ENCODE assay signal across 8 mouse cellular contexts in genomic region chr11:101464211-101465100, GRCm38 (mm10). TPM values are rescaled to one million over a fixed set of nuclear protein-coding genes. Genes with fewer than 3 reads are reported as not detected.
A peak's percentile ranks its signal among the peaks of the same experiment; 100 is the strongest.
DNase-seq lines count a peak whose midpoint lies in the region; ATAC-seq lines count a peak whose summit lies in the region.

Gene Rnd2, plus strand, starts transcription at chr11:101464999.

- peak within 1 kb of the TSS; percentile 92 for H3K4me3 ChIP-seq in heart, embryonic 13.5 days

- no peaks in the 10 kb centered on the region for H3K27me3 ChIP-seq in heart, embryonic 13.5 days (replicated peaks)

- H3K4me2 ChIP-seq in heart, embryonic 13.5 days = peak within 1 kb of the TSS; percentile 93

- no peaks in the 10 kb centered on the region for H3K9me3 ChIP-seq in heart, embryonic 13.5 days

- peak within 1 kb of the TSS; percentile 87 for H3K27ac ChIP-seq in heart, embryonic 13.5 days (replicated peaks)

- peak within 1 kb of the TSS; percentile 91 for H3K9ac ChIP-seq in heart, embryonic 13.5 days

- ATAC-seq in heart, embryonic 13.5 days (ENCODE audit: extremely low read depth, insufficient number of reproducible peaks, low FRiP score, low TSS enrichment) = no peak

- peaks cover 35% of the 10 kb centered on the region for H3K36me3 ChIP-seq in heart, embryonic 13.5 days

- WGBS in heart, embryonic 13.5 days = 12% methylated on average over 12 of the region's 12 CpGs

- no peak for DNase-seq in layer of hippocampus, adult 8-10 months (ENCODE audit: low spot score in 2 of 2)
- DNase-seq in layer of hippocampus, adult 9-11 months = no peak
- peak; percentile 75 for DNase-seq in adrenal gland, adult 2 months
- DNase-seq in layer of hippocampus, postnatal 14 days (ENCODE audit: low spot score in 2 of 2) = no peak
- peak; percentile 75 for DNase-seq in lung, postnatal 36 days
- DNase-seq in spleen, postnatal 14 days (ENCODE audit: low spot score in 2 of 2) = no peak
- DNase-seq in frontal cortex, postnatal 10 days (ENCODE audit: low spot score in 2 of 2) = no peak

- peaks cover 57% of the 10 kb centered on the region for H3K4me1 ChIP-seq in heart, embryonic 13.5 days

RNA-seq across cellular contexts. Expression of gene Rnd2, which starts in this region (rescaled TPM):
- 100 to 1,000 TPM; 109 to 121 (median 110) TPM for total RNA-seq in layer of hippocampus, adult 8-10 months (2022)
- total RNA-seq in adrenal gland, adult 2 months (2021) = 10 to 100 TPM in 1 of 2 experiments, 1 to 10 TPM in 1; 6.0 to 12.9 TPM
- polyA plus RNA-seq in adrenal gland, adult 2 months (2012; rRNA removed) = 6.0 and 11.3 TPM in 2 replicates
- polyA plus RNA-seq in heart, embryonic 13.5 days (2015; fragmentation: Nextera tagmentation; extraction: Ambion mirVana) = 23.5 and 26.4 TPM in 2 replicates
- 100 to 1,000 TPM; 210 to 231 TPM for total RNA-seq in layer of hippocampus, postnatal 14 days (2021)

Comparison
In these comparisons a context has a peak if more than half of its experiments do, and no peak if none do; other contexts are left out.
1. RNA of gene Rnd2 (total RNA-seq): 210 to 231 TPM in layer of hippocampus, postnatal 14 days and 109 to 121 TPM in layer of hippocampus, adult 8-10 months; 6.0 to 12.9 TPM in adrenal gland, adult 2 months; every median in the first group is over 4 times any median in the second.
2. DNase-seq: peak in adrenal gland, adult 2 months (single experiment) and lung, postnatal 36 days (single experiment); none in layer of hippocampus, adult 8-10 months (0 of 2), layer of hippocampus, adult 9-11 months (single experiment), layer of hippocampus, postnatal 14 days (0 of 2), spleen, postnatal 14 days (0 of 2) and frontal cortex, postnatal 10 days (0 of 2).